Mouse (Mus musculus): ENCODE measurements around the gene Cep55. TPM values are rescaled to one million over a fixed set of nuclear protein-coding genes. Genes with fewer than 3 reads are reported as not detected.

Gene Cep55
- total RNA-seq (2015; ENCODE audit: low replicate concordance) (1.7 and 9.7 TPM in 2 replicates), total RNA-seq (2017; ENCODE audit: low replicate concordance) (1.9 and 8.8 TPM in 2 replicates)

GRCm38 (mm10) chr19:38054720-38055192 lies at the start of gene Cep55:
Cep55 (plus strand) TSS chr19:38055011.
- ATAC-seq (replicated peaks; ENCODE audit: low FRiP score, poor library complexity, severe bottlenecking) = no peak

- no peak for ATAC-seq (replicated peaks; ENCODE audit: low FRiP score, poor library complexity, severe bottlenecking)
These were observed 43.4 kb upstream of the Cep55 start for GRCm38 (mm10) chr19:38011379-38011778.

- no peak for ATAC-seq (replicated peaks; ENCODE audit: low FRiP score, poor library complexity, severe bottlenecking)
These were observed 40.4 kb upstream of the Cep55 start for GRCm38 (mm10) chr19:38014443-38014842.

GRCm38 (mm10) chr19:38015180-38015872 lies 39.5 kb upstream of the Cep55 start:
- ATAC-seq (replicated peaks; ENCODE audit: low FRiP score, poor library complexity, severe bottlenecking) = no peak

- ATAC-seq (replicated peaks; ENCODE audit: low FRiP score, poor library complexity, severe bottlenecking) = no peak
These were observed 38.9 kb upstream of the Cep55 start for GRCm38 (mm10) chr19:38015873-38016254.

- ATAC-seq (replicated peaks; ENCODE audit: low FRiP score, poor library complexity, severe bottlenecking) = no peak
These were observed 32.1 kb upstream of the Cep55 start for GRCm38 (mm10) chr19:38022710-38023109.

- no peak for ATAC-seq (replicated peaks; ENCODE audit: low FRiP score, poor library complexity, severe bottlenecking)
These were observed 31.2 kb upstream of the Cep55 start for GRCm38 (mm10) chr19:38023603-38024002.

- no peak for ATAC-seq (replicated peaks; ENCODE audit: low FRiP score, poor library complexity, severe bottlenecking)
These were observed 29.4 kb upstream of the Cep55 start for GRCm38 (mm10) chr19:38025254-38026041.

GRCm38 (mm10) chr19:38026211-38026624 lies 28.6 kb upstream of the Cep55 start:
- no peak for ATAC-seq (replicated peaks; ENCODE audit: low FRiP score, poor library complexity, severe bottlenecking)

- no peak for ATAC-seq (replicated peaks; ENCODE audit: low FRiP score, poor library complexity, severe bottlenecking)
These were observed 27.4 kb upstream of the Cep55 start for GRCm38 (mm10) chr19:38027389-38027788.

- no peak for ATAC-seq (replicated peaks; ENCODE audit: low FRiP score, poor library complexity, severe bottlenecking)
These were observed 26.8 kb upstream of the Cep55 start for GRCm38 (mm10) chr19:38027881-38028521.

- no peak for ATAC-seq (replicated peaks; ENCODE audit: low FRiP score, poor library complexity, severe bottlenecking)
These were observed 25.5 kb upstream of the Cep55 start for GRCm38 (mm10) chr19:38029292-38029691.

- ATAC-seq (replicated peaks; ENCODE audit: low FRiP score, poor library complexity, severe bottlenecking) = no peak
These were observed 24.9 kb upstream of the Cep55 start for GRCm38 (mm10) chr19:38029871-38030270.

GRCm38 (mm10) chr19:38030673-38031137 lies 24.1 kb upstream of the Cep55 start:
- no peak for ATAC-seq (replicated peaks; ENCODE audit: low FRiP score, poor library complexity, severe bottlenecking)

- no peak for ATAC-seq (replicated peaks; ENCODE audit: low FRiP score, poor library complexity, severe bottlenecking)
These were observed 23.7 kb upstream of the Cep55 start for GRCm38 (mm10) chr19:38031144-38031543.

GRCm38 (mm10) chr19:38032993-38033734 lies 21.6 kb upstream of the Cep55 start:
- no peak for ATAC-seq (replicated peaks; ENCODE audit: low FRiP score, poor library complexity, severe bottlenecking)

- no peak for ATAC-seq (replicated peaks; ENCODE audit: low FRiP score, poor library complexity, severe bottlenecking)
These were observed 21.1 kb upstream of the Cep55 start for GRCm38 (mm10) chr19:38033735-38034057.

GRCm38 (mm10) chr19:38034696-38035095 lies 20.1 kb upstream of the Cep55 start:
- no peak for ATAC-seq (replicated peaks; ENCODE audit: low FRiP score, poor library complexity, severe bottlenecking)

GRCm38 (mm10) chr19:38035766-38036165 lies 19.0 kb upstream of the Cep55 start:
- no peak for ATAC-seq (replicated peaks; ENCODE audit: low FRiP score, poor library complexity, severe bottlenecking)

GRCm38 (mm10) chr19:38038267-38038666 lies 16.5 kb upstream of the Cep55 start:
- no peak for ATAC-seq (replicated peaks; ENCODE audit: low FRiP score, poor library complexity, severe bottlenecking)
